Comparison of ENCODE assay signal across 8 mouse cellular contexts in genomic region chr4:115657104-115657866, GRCm38 (mm10). TPM values are rescaled to one million over a fixed set of nuclear protein-coding genes. Genes with fewer than 3 reads are reported as not detected.
DNase-seq lines count a peak whose midpoint lies in the region; ATAC-seq and TF ChIP-seq lines count a peak whose summit lies in the region.

No protein-coding gene starts in this region.

- peak; percentile 33 to 46 for DNase-seq in cerebellum, postnatal 10 days
- no peak for DNase-seq in cerebellum, adult 8-10 months
- peak; percentile 33 for DNase-seq in kidney, postnatal 0 days (ENCODE audit: low spot score)
- peak; percentile 82 for DNase-seq in yolk sac, embryonic 10.5 days (ENCODE audit: low spot score)

- H3K4me1 ChIP-seq in embryonic facial prominence, embryonic 12.5 days, result 0 out of 2 replicates have a peak, but pooled peaks cover 4% of the 10 kb centered on the region
- H3K4me1 ChIP-seq in heart, embryonic 15.5 days (replicated peaks), result peaks cover 3% of the 10 kb centered on the region; the same call in 1 of the 2 replicates
- H3K4me1 ChIP-seq in kidney, postnatal 0 days (replicated peaks; ENCODE audit: insufficient read depth, low read length), result no peaks in the 10 kb centered on the region
- H3K4me1 ChIP-seq in liver, embryonic 15.5 days (replicated peaks), result peaks cover 4% of the 10 kb centered on the region
- peaks cover 6% of the 10 kb centered on the region; the same call in 1 of the 2 replicates for H3K4me1 ChIP-seq in neural tube, embryonic 12.5 days

- no peak overlapping the region for H3K27ac ChIP-seq in embryonic facial prominence, embryonic 12.5 days
- no peak overlapping the region for H3K27ac ChIP-seq in heart, embryonic 15.5 days
- H3K27ac ChIP-seq in kidney, postnatal 0 days, result no peak overlapping the region
- no peak overlapping the region for H3K27ac ChIP-seq in liver, embryonic 15.5 days (replicated peaks)
- H3K27ac ChIP-seq in neural tube, embryonic 12.5 days, result no peak overlapping the region

- no peak for TF ChIP-seq CTCF in kidney, postnatal 0 days (IDR thresholded peaks at IDR 0.05; ENCODE audit: low read depth)

- H3K4me3 ChIP-seq in embryonic facial prominence, embryonic 12.5 days, result peak overlapping the region; percentile 41
- H3K4me3 ChIP-seq in heart, embryonic 15.5 days, result peak overlapping the region; percentile 41
- peak overlapping the region; percentile 42 for H3K4me3 ChIP-seq in kidney, postnatal 0 days (replicated peaks; ENCODE audit: low read depth, low read length)
- H3K4me3 ChIP-seq in liver, embryonic 15.5 days (replicated peaks), result peak overlapping the region; percentile 45
- peak overlapping the region; percentile 42 for H3K4me3 ChIP-seq in neural tube, embryonic 12.5 days

- ATAC-seq in embryonic facial prominence, embryonic 12.5 days (ENCODE audit: insufficient number of reproducible peaks, insufficient read depth, low FRiP score, low TSS enrichment), result peak; percentile 35; the same call in 1 of the 2 replicates
- peak; percentile 50 for ATAC-seq in heart, embryonic 15.5 days (replicated peaks; ENCODE audit: insufficient number of reproducible peaks, insufficient read depth, low FRiP score, low read depth)
- peak; percentile 46; the same call in 1 of the 2 replicates for ATAC-seq in kidney, postnatal 0 days (replicated peaks; ENCODE audit: low FRiP score, low read depth)
- no peak for ATAC-seq in liver, embryonic 15.5 days (ENCODE audit: insufficient read depth)
- ATAC-seq in neural tube, embryonic 12.5 days (ENCODE audit: low FRiP score, low read depth), result peak; percentile 91

- peak overlapping the region; percentile 76 for H3K4me2 ChIP-seq in embryonic facial prominence, embryonic 12.5 days (replicated peaks)
- H3K4me2 ChIP-seq in heart, embryonic 15.5 days, result peak overlapping the region; percentile 77
- peak overlapping the region; percentile 93 for H3K4me2 ChIP-seq in kidney, postnatal 0 days (ENCODE audit: low read length)
- H3K4me2 ChIP-seq in liver, embryonic 15.5 days, result peak overlapping the region; percentile 70
- H3K4me2 ChIP-seq in neural tube, embryonic 12.5 days (replicated peaks), result peak overlapping the region; percentile 94

- 3% methylated on average over 34 of the region's 34 CpGs for WGBS in embryonic facial prominence, embryonic 12.5 days
- 2% methylated on average over 34 of the region's 34 CpGs for WGBS in heart, embryonic 15.5 days
- 1% methylated on average over 32 of the region's 34 CpGs for WGBS in kidney, postnatal 0 days
- under 1% methylated on average over 34 of the region's 34 CpGs for WGBS in liver, embryonic 15.5 days (ENCODE audit: insufficient replicate concordance)
- WGBS in neural tube, embryonic 12.5 days, result 2% methylated on average over 34 of the region's 34 CpGs

- H3K36me3 ChIP-seq in embryonic facial prominence, embryonic 12.5 days, result no peaks in the 10 kb centered on the region
- H3K36me3 ChIP-seq in heart, embryonic 15.5 days, result no peaks in the 10 kb centered on the region
- no peaks in the 10 kb centered on the region for H3K36me3 ChIP-seq in kidney, postnatal 0 days (ENCODE audit: insufficient read depth, low read length)
- no peaks in the 10 kb centered on the region for H3K36me3 ChIP-seq in liver, embryonic 15.5 days (replicated peaks)
- no peaks in the 10 kb centered on the region for H3K36me3 ChIP-seq in neural tube, embryonic 12.5 days

- H3K27me3 ChIP-seq in embryonic facial prominence, embryonic 12.5 days, result 0 out of 2 replicates have a peak, but pooled peaks cover 4% of the 10 kb centered on the region
- H3K27me3 ChIP-seq in heart, embryonic 15.5 days, result no peaks in the 10 kb centered on the region
- no peaks in the 10 kb centered on the region for H3K27me3 ChIP-seq in kidney, postnatal 0 days (ENCODE audit: insufficient read depth, low read length)
- peaks cover 4% of the 10 kb centered on the region; the same call in 1 of the 2 replicates for H3K27me3 ChIP-seq in liver, embryonic 15.5 days
- no peaks in the 10 kb centered on the region for H3K27me3 ChIP-seq in neural tube, embryonic 12.5 days (replicated peaks)

- H3K9me3 ChIP-seq in embryonic facial prominence, embryonic 12.5 days, result no peaks in the 10 kb centered on the region
- H3K9me3 ChIP-seq in heart, embryonic 15.5 days (replicated peaks), result no peaks in the 10 kb centered on the region
- no peaks in the 10 kb centered on the region for H3K9me3 ChIP-seq in kidney, postnatal 0 days (replicated peaks; ENCODE audit: low read length)
- H3K9me3 ChIP-seq in liver, embryonic 15.5 days (replicated peaks), result no peaks in the 10 kb centered on the region
- H3K9me3 ChIP-seq in neural tube, embryonic 12.5 days, result no peaks in the 10 kb centered on the region

- peak overlapping the region; percentile 52; the same call in 1 of the 2 replicates for H3K9ac ChIP-seq in embryonic facial prominence, embryonic 12.5 days
- H3K9ac ChIP-seq in heart, embryonic 15.5 days, result peak overlapping the region; percentile 7
- peak overlapping the region; percentile 46; the same call in 1 of the 2 replicates for H3K9ac ChIP-seq in kidney, postnatal 0 days (ENCODE audit: low read depth, low read length)
- H3K9ac ChIP-seq in liver, embryonic 15.5 days, result no peak overlapping the region
- peak overlapping the region; percentile 56 for H3K9ac ChIP-seq in neural tube, embryonic 12.5 days

RNA-seq across cellular contexts. Expression of gene Cyp4b1, which starts 9.8 kb away (rescaled TPM):
- polyA plus RNA-seq in embryonic facial prominence, embryonic 12.5 days (2016; fragmentation: Nextera tagmentation; extraction: Ambion mirVana), result 0.22 TPM in 1 of 2 replicates, not detected in the other
- 3.4 and 4.5 TPM in 2 replicates for polyA plus RNA-seq in heart, embryonic 15.5 days (2015; fragmentation: Nextera tagmentation; extraction: Ambion mirVana)
- 10.6 and 11.5 TPM in 2 replicates for polyA plus RNA-seq in kidney, postnatal 0 days (2015; fragmentation: Nextera tagmentation; extraction: Ambion mirVana)
- polyA plus RNA-seq in liver, embryonic 15.5 days (2015; fragmentation: Nextera tagmentation; extraction: Ambion mirVana), result 3.7 and 3.8 TPM in 2 replicates
- 0.18 TPM in 1 of 2 replicates, not detected in the other for polyA plus RNA-seq in neural tube, embryonic 12.5 days (2016; fragmentation: Nextera tagmentation; extraction: Ambion mirVana)

RNA-seq across cellular contexts. Expression of gene Cyp4a32, which starts 56.5 kb away (rescaled TPM):
- not detected in 2 replicates for polyA plus RNA-seq in embryonic facial prominence, embryonic 12.5 days (2016; fragmentation: Nextera tagmentation; extraction: Ambion mirVana)
- not detected in 2 replicates for polyA plus RNA-seq in heart, embryonic 15.5 days (2015; fragmentation: Nextera tagmentation; extraction: Ambion mirVana)
- polyA plus RNA-seq in kidney, postnatal 0 days (2015; fragmentation: Nextera tagmentation; extraction: Ambion mirVana), result 0.24 TPM in 1 of 2 replicates, not detected in the other
- not detected in 2 replicates for polyA plus RNA-seq in liver, embryonic 15.5 days (2015; fragmentation: Nextera tagmentation; extraction: Ambion mirVana)
- polyA plus RNA-seq in neural tube, embryonic 12.5 days (2016; fragmentation: Nextera tagmentation; extraction: Ambion mirVana), result not detected in 2 replicates
